Mouse (Mus musculus): ENCODE measurements at regions not wholly inside any gene's neighbourhood (a gene's known extent, or its start where the extent isn't known, plus 50 kb on each side); places are given as distances from the start of the nearest gene placed in this dataset.

- H3K36me3 ChIP-seq, result no peaks in the 10 kb centered on the region
- 70% methylated on average over 3 of the region's 3 CpGs for WGBS
- H3K9me3 ChIP-seq (replicated peaks), result no peaks in the 10 kb centered on the region
- H3K9ac ChIP-seq, result no peak overlapping the region
- H3K4me3 ChIP-seq, result no peak overlapping the region
- no peaks in the 10 kb centered on the region for H3K4me1 ChIP-seq
- no peak overlapping the region for H3K27ac ChIP-seq
- no peaks in the 10 kb centered on the region for H3K27me3 ChIP-seq
- no peak overlapping the region for H3K4me2 ChIP-seq (replicated peaks)
- ATAC-seq (ENCODE audit: low FRiP score), result no peak
These were observed 81.8 kb upstream of the Pde3a start for GRCm38 (mm10) chr6:141167270-141167669.

DNA sequence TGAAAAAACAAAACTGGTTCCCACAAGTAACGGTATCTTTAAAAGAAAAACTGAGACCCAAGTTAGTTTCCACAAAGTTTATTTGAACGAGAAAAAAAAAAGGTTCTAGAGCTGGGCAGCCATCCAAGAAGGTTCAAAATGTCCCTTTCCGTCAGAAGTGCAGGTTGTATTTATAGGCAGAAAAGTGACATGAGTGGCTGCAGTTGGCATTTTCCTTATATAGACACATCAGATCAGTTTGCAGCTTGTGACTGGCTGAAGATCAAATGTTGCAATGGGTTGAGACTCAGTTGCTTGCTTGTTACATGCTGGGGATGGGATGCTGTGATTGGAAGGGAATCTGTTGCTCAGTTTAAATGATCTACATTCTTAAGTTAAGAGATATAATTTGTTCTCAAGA lies 80.7 kb upstream of the Pde3a start:
- Histone ChIP-seq H3K36me3 (no peaks in the 10 kb centered on the region), H3K27ac (no peak overlapping the region), H3K9ac (no peak overlapping the region), H3K4me2 (replicated peaks) (no peak overlapping the region), H3K4me1 (no peaks in the 10 kb centered on the region), H3K9me3 (replicated peaks) (no peaks in the 10 kb centered on the region), H3K4me3 (no peak overlapping the region), H3K27me3 (no peaks in the 10 kb centered on the region)
- ATAC-seq (ENCODE audit: low FRiP score), result no peak
- 68% methylated on average over 3 of the region's 3 CpGs for WGBS

- Histone ChIP-seq H3K27ac (no peak overlapping the region), H3K4me3 (no peak overlapping the region), H3K9me3 (replicated peaks) (no peaks in the 10 kb centered on the region), H3K27me3 (no peaks in the 10 kb centered on the region), H3K4me1 (no peaks in the 10 kb centered on the region), H3K4me2 (replicated peaks) (no peak overlapping the region), H3K9ac (no peak overlapping the region), H3K36me3 (no peaks in the 10 kb centered on the region)
- 39% methylated on average over 1 of the region's 1 CpGs for WGBS
- no peak for ATAC-seq (ENCODE audit: low FRiP score)
These were observed 65.3 kb upstream of the Pde3a start for GRCm38 (mm10) chr6:141183782-141184181.

DNA sequence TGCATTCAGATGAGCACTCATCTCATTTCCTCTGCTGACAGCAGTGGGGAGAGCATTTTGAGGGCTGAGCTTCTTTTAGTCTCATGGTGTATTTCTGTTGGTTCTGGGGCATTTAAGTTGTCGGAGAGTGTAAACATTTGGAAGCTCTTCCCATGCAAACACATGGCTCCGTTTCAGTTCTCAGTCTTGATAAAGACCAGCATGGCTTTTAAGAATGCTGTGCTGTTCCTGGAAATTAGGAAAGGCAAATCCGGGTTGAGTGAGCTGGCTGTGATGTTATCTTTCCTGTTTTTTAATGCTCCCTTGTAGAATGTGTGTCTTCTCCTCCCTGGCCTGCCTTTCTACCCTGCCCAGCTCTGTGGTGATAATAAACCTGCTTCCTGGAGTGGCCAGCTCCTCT lies 61.0 kb upstream of the Pde3a start:
- WGBS, result 70% methylated on average over 3 of the region's 3 CpGs
- Histone ChIP-seq H3K27me3 (no peaks in the 10 kb centered on the region), H3K27ac (no peak overlapping the region), H3K9ac (no peak overlapping the region), H3K4me1 (no peaks in the 10 kb centered on the region), H3K9me3 (replicated peaks) (no peaks in the 10 kb centered on the region), H3K36me3 (no peaks in the 10 kb centered on the region), H3K4me2 (replicated peaks) (no peak overlapping the region), H3K4me3 (no peak overlapping the region)
- no peak for ATAC-seq (ENCODE audit: low FRiP score)

- Histone ChIP-seq H3K4me2 (replicated peaks) (no peak overlapping the region), H3K9me3 (replicated peaks) (no peaks in the 10 kb centered on the region), H3K4me3 (no peak overlapping the region), H3K27ac (no peak overlapping the region), H3K4me1 (no peaks in the 10 kb centered on the region), H3K9ac (no peak overlapping the region), H3K36me3 (no peaks in the 10 kb centered on the region), H3K27me3 (no peaks in the 10 kb centered on the region)
- 70% methylated on average over 5 of the region's 5 CpGs for whole genome bisulfite sequencing
- ATAC-seq (ENCODE audit: low FRiP score), result no peak
These were observed 60.0 kb upstream of the Pde3a start for GRCm38 (mm10) chr6:141189093-141189492.

DNA sequence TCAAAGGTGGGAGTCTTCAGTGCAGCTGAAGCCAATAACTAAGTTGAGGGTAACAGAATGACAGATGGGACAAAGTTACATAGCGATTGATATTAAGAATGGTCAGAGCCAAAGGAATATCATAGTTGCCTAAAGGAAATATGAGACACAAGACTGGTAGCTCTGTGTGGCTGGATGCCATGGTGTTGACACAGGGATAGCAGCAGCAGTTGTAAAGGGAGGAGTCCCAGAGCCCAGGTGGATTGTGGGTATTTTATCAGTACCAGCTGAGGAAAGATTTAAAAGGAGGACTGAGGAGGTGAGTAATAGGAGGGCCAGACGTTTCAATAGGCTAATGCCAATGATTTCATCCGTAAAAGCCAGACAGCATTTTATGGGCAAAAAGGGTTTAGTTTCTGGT lies 59.4 kb upstream of the Pde3a start:
- no peaks in the 10 kb centered on the region for H3K36me3 ChIP-seq
- no peak overlapping the region for H3K9ac ChIP-seq
- H3K4me3 ChIP-seq, result no peak overlapping the region
- no peak overlapping the region for H3K4me2 ChIP-seq (replicated peaks)
- WGBS, result 90% methylated on average over 3 of the region's 3 CpGs
- ATAC-seq (ENCODE audit: low FRiP score), result no peak
- no peaks in the 10 kb centered on the region for H3K9me3 ChIP-seq (replicated peaks)
- no peaks in the 10 kb centered on the region for H3K4me1 ChIP-seq
- no peaks in the 10 kb centered on the region for H3K27me3 ChIP-seq
- H3K27ac ChIP-seq, result no peak overlapping the region

GRCm38 (mm10) chr6:141190383-141190782 lies 58.7 kb upstream of the Pde3a start:
- Histone ChIP-seq H3K4me1 (no peaks in the 10 kb centered on the region), H3K36me3 (no peaks in the 10 kb centered on the region), H3K9ac (no peak overlapping the region), H3K4me2 (replicated peaks) (no peak overlapping the region), H3K9me3 (replicated peaks) (no peaks in the 10 kb centered on the region), H3K27ac (no peak overlapping the region), H3K27me3 (no peaks in the 10 kb centered on the region), H3K4me3 (no peak overlapping the region)
- no peak for ATAC-seq (ENCODE audit: low FRiP score)
- 86% methylated on average over 5 of the region's 5 CpGs for WGBS

GRCm38 (mm10) chr6:141197501-141197900 lies 51.6 kb upstream of the Pde3a start:
- Histone ChIP-seq H3K4me3 (no peak overlapping the region), H3K27me3 (no peaks in the 10 kb centered on the region), H3K36me3 (no peaks in the 10 kb centered on the region), H3K9ac (no peak overlapping the region), H3K4me2 (replicated peaks) (no peak overlapping the region), H3K4me1 (no peaks in the 10 kb centered on the region), H3K27ac (no peak overlapping the region), H3K9me3 (replicated peaks) (no peaks in the 10 kb centered on the region)
- 98% methylated on average over 4 of the region's 4 CpGs for WGBS
- no peak for ATAC-seq (ENCODE audit: low FRiP score)

Measured in hindbrain, embryonic 12.5 days (tissue).